Mouse (Mus musculus) thymus, adult 2 months (tissue): ENCODE results near the gene Acot8.

Experiments used
- CTCF ChIP-seq: fragments of 200-500 bp; IDR thresholded peaks from 2 replicates; pipeline ENCODE4 v1.5.1; 2012; ENCODE audit warnings: mild to moderate bottlenecking, control low read depth, low read length, moderate library complexity, borderline replicate concordance; ENCODE audit not compliant: control insufficient read depth, poor library complexity, insufficient read depth; ENCODE audit errors: extremely low read depth
- POLR2A ChIP-seq: fragments of 200-500 bp; IDR thresholded peaks from 2 replicates; pipeline ENCODE4 v1.6.1; 2012; ENCODE audit warnings: mild to moderate bottlenecking, low read length, control low read depth, moderate library complexity; ENCODE audit not compliant: control insufficient read depth, poor library complexity, insufficient read depth; ENCODE audit errors: extremely low read depth

DNA sequence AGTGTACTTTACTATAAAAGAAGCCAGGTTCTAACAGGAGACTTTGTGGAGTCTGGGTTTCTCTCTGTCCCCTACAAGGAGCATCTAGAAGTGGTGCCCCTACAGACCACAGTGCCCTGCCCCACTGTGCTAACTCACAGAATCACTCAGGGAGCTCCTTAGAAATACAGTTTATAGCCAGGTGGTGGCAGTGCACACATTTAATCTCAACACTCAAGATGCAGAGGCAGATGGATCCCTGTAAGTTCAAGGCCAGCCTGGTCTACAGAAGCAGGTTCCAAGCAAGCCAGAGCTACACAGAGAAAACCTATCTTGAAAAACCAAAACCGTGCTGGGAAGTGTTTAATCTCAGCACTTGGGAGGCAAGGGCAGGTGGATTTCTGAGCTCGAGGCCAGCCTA lies 10.9 kb downstream of the Acot8 start:
- TF ChIP-seq CTCF (no peak), POLR2A (no peak)
